Mouse (Mus musculus): ENCODE results near the gene Triobp. TPM values are rescaled to one million over a fixed set of nuclear protein-coding genes. Genes with fewer than 3 reads are reported as not detected.

Triobp gene
- polyA plus RNA-seq (2017; shearing (Covaris generic)) = 92.1 TPM

GRCm38 (mm10) chr15:78947657-78948056, at the start of gene Triobp:
Triobp (plus strand) TSS chr15:78947724.

GRCm38 (mm10) chr15:78899409-78899739, 48.1 kb upstream of the Triobp start, which contains the start of gene Gm49510:
Gm49510 (plus strand) TSS chr15:78899667.

GRCm38 (mm10) chr15:78899740-78900584, 47.6 kb upstream of the Triobp start, which contains the start of gene Sh3bp1:
Sh3bp1 (plus strand) TSS chr15:78899768.

GRCm38 (mm10) chr15:78913632-78914090, 33.9 kb upstream of the Triobp start, which contains the start of gene Pdxp:
Pdxp (plus strand) TSS chr15:78913919.

GRCm38 (mm10) chr15:78926021-78926919, 21.3 kb upstream of the Triobp start, which contains the start of gene Lgals1:
Lgals1 (plus strand) TSS chr15:78926725.

GRCm38 (mm10) chr15:78934784-78935320, 12.7 kb upstream of the Triobp start, which contains the start of gene Nol12:
Nol12 (plus strand) TSS chr15:78934933.

GRCm38 (mm10) chr15:79028237-79028738, 80.8 kb downstream of the Triobp start, which contains the start of gene H1f0:
H1f0 (plus strand) TSS chr15:79028450.

GRCm38 (mm10) chr15:79041585-79041984, 94.1 kb downstream of the Triobp start, which contains the start of gene Galr3:
Galr3 (plus strand) TSS chr15:79041885.

Other genes with a start within 250 kb of the Triobp start
- gene Elfn2, start 229.0 kb upstream of the Triobp start, polyA plus RNA-seq (2017; shearing (Covaris generic)) = 0.04 TPM
- 156 TPM for gene Mfng, start 174.2 kb upstream of the Triobp start, polyA plus RNA-seq (2017; shearing (Covaris generic))
- gene Card10, start 144.7 kb upstream of the Triobp start, polyA plus RNA-seq (2017; shearing (Covaris generic)) = 0.12 TPM
- gene Cdc42ep1, start 105.1 kb upstream of the Triobp start, polyA plus RNA-seq (2017; shearing (Covaris generic)) = not detected
- gene Lgals2, start 92.2 kb upstream of the Triobp start, polyA plus RNA-seq (2017; shearing (Covaris generic)) = not detected
- gene Gga1, start 70.5 kb upstream of the Triobp start, polyA plus RNA-seq (2017; shearing (Covaris generic)) = 74.6 TPM
- 0.39 TPM for gene Gm49510, start 48.1 kb upstream of the Triobp start, polyA plus RNA-seq (2017; shearing (Covaris generic))
- gene Sh3bp1, start 48.0 kb upstream of the Triobp start, polyA plus RNA-seq (2017; shearing (Covaris generic)) = 238 TPM
- gene Pdxp, start 33.8 kb upstream of the Triobp start, polyA plus RNA-seq (2017; shearing (Covaris generic)) = 28.4 TPM
- 284 TPM for gene Lgals1, start 21.0 kb upstream of the Triobp start, polyA plus RNA-seq (2017; shearing (Covaris generic))
- 48.6 TPM for gene Nol12, start 12.8 kb upstream of the Triobp start, polyA plus RNA-seq (2017; shearing (Covaris generic))
- 83.9 TPM for gene H1f0, start 80.7 kb downstream of the Triobp start, polyA plus RNA-seq (2017; shearing (Covaris generic))
- gene Galr3, start 94.2 kb downstream of the Triobp start, polyA plus RNA-seq (2017; shearing (Covaris generic)) = 1.2 TPM
- gene Ankrd54, start 115.2 kb downstream of the Triobp start, polyA plus RNA-seq (2017; shearing (Covaris generic)) = 59.7 TPM
- gene Eif3l, start 127.5 kb downstream of the Triobp start, polyA plus RNA-seq (2017; shearing (Covaris generic)) = 155 TPM
- gene Micall1, start 161.2 kb downstream of the Triobp start, polyA plus RNA-seq (2017; shearing (Covaris generic)) = 45.8 TPM
- gene Polr2f, start 193.3 kb downstream of the Triobp start, polyA plus RNA-seq (2017; shearing (Covaris generic)) = 141 TPM
- gene 1700088E04Rik, start 193.5 kb downstream of the Triobp start, polyA plus RNA-seq (2017; shearing (Covaris generic)) = 1.8 TPM
- gene Sox10, start 217.5 kb downstream of the Triobp start, polyA plus RNA-seq (2017; shearing (Covaris generic)) = not detected